In genomic region chr7:89611236-89611635, GRCm38 (mm10) we compare ENCODE assay signal across 23 mouse cellular contexts. TPM values are rescaled to one million over a fixed set of nuclear protein-coding genes. Genes with fewer than 3 reads are reported as not detected.
DNase-seq lines count a peak whose midpoint lies in the region; ATAC-seq and TF ChIP-seq lines count a peak whose summit lies in the region.
"Had no signal": no experiment of that assay in that cellular context is flagged by ENCODE, and none has a peak within 500 bp of the region (broad histone marks: within the 10 kb centered on the region; RNA-seq: fewer than 3 reads in every experiment).

No protein-coding gene starts in this region.

- TF ChIP-seq POLR2A in embryonic fibroblast, embryonic 13.5 days (IDR thresholded peaks at IDR 0.05; ENCODE audit: low read depth, low read length) = no peak

- no peaks in the 10 kb centered on the region for H3K36me3 ChIP-seq in hindbrain, postnatal 0 days (ENCODE audit: insufficient read depth, low read length)
- no peaks in the 10 kb centered on the region for H3K36me3 ChIP-seq in hindbrain, embryonic 10.5 days
- H3K36me3 ChIP-seq: hindbrain, embryonic 12.5 days; intestine, embryonic 15.5 days; kidney, embryonic 15.5 days; limb, embryonic 13.5 days had no signal

- no peak; the same call in 1 of the 2 replicates for ATAC-seq in hindbrain, postnatal 0 days
- ATAC-seq: forebrain, embryonic 16.5 days; intestine, embryonic 15.5 days had no signal

- no peaks in the 10 kb centered on the region for H3K27me3 ChIP-seq in hindbrain, postnatal 0 days (ENCODE audit: insufficient read depth, low read length)
- H3K27me3 ChIP-seq in hindbrain, embryonic 10.5 days (ENCODE audit: insufficient read depth, poor library complexity, severe bottlenecking) = no peaks in the 10 kb centered on the region
- H3K27me3 ChIP-seq: CH12.LX; hindbrain, embryonic 12.5 days; intestine, embryonic 15.5 days; kidney, embryonic 15.5 days; limb, embryonic 13.5 days had no signal

- H3K4me3 ChIP-seq in hindbrain, postnatal 0 days (ENCODE audit: low read length) = no peak overlapping the region
- H3K4me3 ChIP-seq in hindbrain, embryonic 10.5 days = no peak overlapping the region
- no peak overlapping the region for H3K4me3 ChIP-seq in embryonic fibroblast, embryonic 13.5 days (ENCODE audit: insufficient read depth, low read length)
- H3K4me3 ChIP-seq: erythroblast, embryonic 14.5 days; hindbrain, embryonic 12.5 days; intestine, embryonic 15.5 days; kidney, embryonic 15.5 days; limb, embryonic 13.5 days had no signal

- DNase-seq in hindbrain, postnatal 0 days (ENCODE audit: low spot score) = peak; percentile 46
- no peak for DNase-seq in hindbrain, embryonic 10.5 days (ENCODE audit: low spot score)
- DNase-seq in 3134 (ENCODE audit: extremely low read depth, insufficient read length, low spot score) (peak; percentile 72), 3T3-L1 (ENCODE audit: low read depth, low spot score) (peak; percentile 91), liver (no peak)
- no peak for DNase-seq in lung, adult 18-20 months
- DNase-seq: adrenal gland, adult 8-10 months; cerebellum, postnatal 36 days; heart, postnatal 10 days; lung, postnatal 10 days; midbrain, embryonic 14.5 days had no signal

- H3K9me3 ChIP-seq in hindbrain, postnatal 0 days (ENCODE audit: low read length) = no peaks in the 10 kb centered on the region
- H3K9me3 ChIP-seq in hindbrain, embryonic 10.5 days = no peaks in the 10 kb centered on the region
- H3K9me3 ChIP-seq: hindbrain, embryonic 12.5 days; intestine, embryonic 15.5 days; kidney, embryonic 15.5 days; limb, embryonic 13.5 days had no signal

- no peak overlapping the region for H3K27ac ChIP-seq in hindbrain, postnatal 0 days
- H3K27ac ChIP-seq in hindbrain, embryonic 10.5 days = no peak overlapping the region
- H3K27ac ChIP-seq in embryonic fibroblast, embryonic 13.5 days (ENCODE audit: insufficient read depth, low read length) = peak overlapping the region; percentile 94; the same call in 1 of the 2 replicates
- H3K27ac ChIP-seq: hindbrain, embryonic 12.5 days; intestine, embryonic 15.5 days; kidney, embryonic 15.5 days; limb, embryonic 13.5 days; stomach, postnatal 0 days had no signal

- no peak overlapping the region for H3K4me2 ChIP-seq in hindbrain, postnatal 0 days (ENCODE audit: low read depth, low read length)
- H3K4me2 ChIP-seq: heart, embryonic 11.5 days; hindbrain, embryonic 12.5 days; intestine, embryonic 15.5 days; kidney, embryonic 15.5 days; limb, embryonic 13.5 days had no signal

- WGBS in hindbrain, postnatal 0 days = 58% methylated on average over 7 of the region's 7 CpGs
- 90% methylated on average over 7 of the region's 7 CpGs for WGBS in hindbrain, embryonic 10.5 days

- no peak for TF ChIP-seq CTCF in hindbrain, postnatal 0 days (IDR thresholded peaks at IDR 0.05; ENCODE audit: low read depth)
- TF ChIP-seq CTCF in embryonic fibroblast, embryonic 13.5 days (IDR thresholded peaks at IDR 0.05; ENCODE audit: borderline replicate concordance, insufficient read depth, low read length) = no peak

- H3K9ac ChIP-seq in hindbrain, postnatal 0 days (replicated peaks; ENCODE audit: low read length) = no peak overlapping the region
- H3K9ac ChIP-seq: hindbrain, embryonic 12.5 days; intestine, embryonic 15.5 days; kidney, embryonic 15.5 days; limb, embryonic 13.5 days had no signal

- H3K4me1 ChIP-seq in hindbrain, postnatal 0 days (ENCODE audit: insufficient read depth, low read length) = no peaks in the 10 kb centered on the region
- H3K4me1 ChIP-seq in hindbrain, embryonic 10.5 days (replicated peaks) = no peaks in the 10 kb centered on the region
- peaks cover 2% of the 10 kb centered on the region; the same call in 1 of the 2 replicates for H3K4me1 ChIP-seq in embryonic fibroblast, embryonic 13.5 days (ENCODE audit: control insufficient read depth, insufficient read depth, low read length)
- H3K4me1 ChIP-seq: hindbrain, embryonic 12.5 days; intestine, embryonic 15.5 days; kidney, embryonic 15.5 days; limb, embryonic 13.5 days had no signal

RNA-seq across cellular contexts. Expression of gene Me3, which starts 21.0 kb away (rescaled TPM):
- 23.6 and 38.1 TPM in 2 replicates for total RNA-seq in hindbrain, postnatal 0 days (2014; rRNA removed)
- 28.0 and 30.1 TPM in 2 replicates for polyA plus RNA-seq in hindbrain, postnatal 0 days (2015; fragmentation: Nextera tagmentation; extraction: Ambion mirVana)
- polyA plus RNA-seq in hindbrain, embryonic 10.5 days (2016; fragmentation: Nextera tagmentation; extraction: Ambion mirVana) = 1.4 and 3.3 TPM in 2 replicates
- 4.3 and 4.7 TPM in 2 replicates for polyA plus RNA-seq in embryonic fibroblast, embryonic 13.5 days (2011; ENCODE audit: insufficient read length, low read depth, missing spikeins)
- total RNA-seq: CH12.LX; megakaryocyte, adult 5-6 weeks; MEL had no signal
- polyA plus RNA-seq: erythroblast, embryonic 14.5 days had no signal

Comparison
In these comparisons a context has a peak if more than half of its experiments do, and no peak if none do; other contexts are left out.
1. DNase-seq: peak in hindbrain, postnatal 0 days (single experiment), 3134 (single experiment) and 3T3-L1 (single experiment); none in hindbrain, embryonic 10.5 days (single experiment), liver (single experiment) and lung, adult 18-20 months (0 of 2).